Mouse (Mus musculus): ENCODE data around the gene 4921504E06Rik. TPM values are rescaled to one million over a fixed set of nuclear protein-coding genes. Genes with fewer than 3 reads are reported as not detected.

The 4921504E06Rik gene
- polyA plus RNA-seq, 1 experiment from 2014 or later, result 0.48 TPM

- 95% methylated on average over 2 of the region's 2 CpGs for WGBS
Observed at GRCm38 (mm10) chr2:19551396-19551795, 2.3 kb downstream of the 4921504E06Rik start.

GRCm38 (mm10) chr2:19540906-19541305 is 12.8 kb downstream of the 4921504E06Rik start:
- no peaks in the 10 kb centered on the region for H3K4me1 ChIP-seq (replicated peaks)
- WGBS, result 81% methylated on average over 1 of the region's 1 CpGs
- no peak for ATAC-seq (ENCODE audit: low FRiP score)
- H3K36me3 ChIP-seq, result no peaks in the 10 kb centered on the region
- H3K4me2 ChIP-seq, result no peak overlapping the region
- H3K9me3 ChIP-seq, result no peaks in the 10 kb centered on the region
- no peak overlapping the region for H3K4me3 ChIP-seq
- H3K27me3 ChIP-seq, result 0 out of 2 replicates have a peak, but pooled peaks cover 3% of the 10 kb centered on the region
- H3K27ac ChIP-seq, result no peak overlapping the region
- H3K9ac ChIP-seq, result no peak overlapping the region

More at GRCm38 (mm10) chr2:19551396-19551795, 2.3 kb downstream of the 4921504E06Rik start:
- Histone ChIP-seq H3K4me2 (no peak overlapping the region), H3K9me3 (no peaks in the 10 kb centered on the region), H3K27ac (no peak overlapping the region), H3K4me3 (no peak overlapping the region), H3K4me1 (replicated peaks) (peaks cover 12% of the 10 kb centered on the region), H3K36me3 (no peaks in the 10 kb centered on the region), H3K9ac (no peak overlapping the region), H3K27me3 (peaks cover 20% of the 10 kb centered on the region)
- ATAC-seq (ENCODE audit: low FRiP score), result no peak

GRCm38 (mm10) chr2:19529428-19529827 is 24.3 kb downstream of the 4921504E06Rik start:
- Histone ChIP-seq H3K27me3 (no peaks in the 10 kb centered on the region), H3K4me2 (no peak overlapping the region), H3K4me3 (no peak overlapping the region), H3K36me3 (no peaks in the 10 kb centered on the region), H3K9me3 (no peaks in the 10 kb centered on the region), H3K27ac (no peak overlapping the region), H3K9ac (no peak overlapping the region), H3K4me1 (replicated peaks) (no peaks in the 10 kb centered on the region)
- 74% methylated on average over 2 of the region's 2 CpGs for WGBS
- no peak for ATAC-seq (ENCODE audit: low FRiP score)

- H3K27ac ChIP-seq, result no peak overlapping the region
- H3K9me3 ChIP-seq, result no peaks in the 10 kb centered on the region
- H3K4me2 ChIP-seq, result no peak overlapping the region
- 5% methylated on average over 1 of the region's 1 CpGs for WGBS
- no peaks in the 10 kb centered on the region for H3K4me1 ChIP-seq (replicated peaks)
- no peaks in the 10 kb centered on the region for H3K36me3 ChIP-seq
- no peak overlapping the region for H3K9ac ChIP-seq
- no peak overlapping the region for H3K4me3 ChIP-seq
- no peaks in the 10 kb centered on the region for H3K27me3 ChIP-seq
- ATAC-seq (ENCODE audit: low FRiP score), result no peak
Observed at GRCm38 (mm10) chr2:19528797-19529196, 24.9 kb downstream of the 4921504E06Rik start.

- Histone ChIP-seq H3K9me3 (no peaks in the 10 kb centered on the region), H3K4me3 (no peak overlapping the region), H3K4me2 (no peak overlapping the region), H3K36me3 (no peaks in the 10 kb centered on the region), H3K9ac (no peak overlapping the region), H3K4me1 (replicated peaks) (no peaks in the 10 kb centered on the region), H3K27me3 (peaks cover 18% of the 10 kb centered on the region), H3K27ac (no peak overlapping the region)
- WGBS, result 90% methylated on average over 5 of the region's 5 CpGs
- ATAC-seq (ENCODE audit: low FRiP score), result no peak
Observed at GRCm38 (mm10) chr2:19524071-19524470, 29.6 kb downstream of the 4921504E06Rik start.

GRCm38 (mm10) chr2:19521662-19522061 is 32.1 kb downstream of the 4921504E06Rik start:
- ATAC-seq (ENCODE audit: low FRiP score), result no peak
- no peaks in the 10 kb centered on the region for H3K36me3 ChIP-seq
- H3K27me3 ChIP-seq, result peaks cover 23% of the 10 kb centered on the region
- 41% methylated on average over 7 of the region's 7 CpGs for WGBS
- no peak overlapping the region for H3K4me2 ChIP-seq
- H3K4me3 ChIP-seq, result no peak overlapping the region
- H3K9me3 ChIP-seq, result no peaks in the 10 kb centered on the region
- H3K9ac ChIP-seq, result no peak overlapping the region
- peaks cover 4% of the 10 kb centered on the region for H3K4me1 ChIP-seq (replicated peaks)
- H3K27ac ChIP-seq, result no peak overlapping the region

- no peak for ATAC-seq (ENCODE audit: low FRiP score)
- Histone ChIP-seq H3K27me3 (peaks cover 23% of the 10 kb centered on the region), H3K4me1 (replicated peaks) (peaks cover 4% of the 10 kb centered on the region), H3K9ac (no peak overlapping the region), H3K27ac (no peak overlapping the region), H3K4me2 (no peak overlapping the region), H3K4me3 (no peak overlapping the region), H3K9me3 (no peaks in the 10 kb centered on the region), H3K36me3 (no peaks in the 10 kb centered on the region)
- 83% methylated on average over 2 of the region's 2 CpGs for WGBS
Observed at GRCm38 (mm10) chr2:19520617-19521016, 33.1 kb downstream of the 4921504E06Rik start.

- H3K27ac ChIP-seq, result no peak overlapping the region
- H3K4me3 ChIP-seq, result no peak overlapping the region
- H3K27me3 ChIP-seq, result peaks cover 24% of the 10 kb centered on the region
- H3K9me3 ChIP-seq, result no peaks in the 10 kb centered on the region
- H3K4me2 ChIP-seq, result 0 out of 2 replicates have a peak overlapping the region, but pooled peaks have one; percentile 22
- H3K9ac ChIP-seq, result no peak overlapping the region
- peaks cover 4% of the 10 kb centered on the region for H3K4me1 ChIP-seq (replicated peaks)
- 5% methylated on average over 7 of the region's 7 CpGs for WGBS
- ATAC-seq (ENCODE audit: low FRiP score), result peak; percentile 73; the same call in 1 of the 2 replicates
- no peaks in the 10 kb centered on the region for H3K36me3 ChIP-seq
Observed at GRCm38 (mm10) chr2:19519768-19520167, 33.9 kb downstream of the 4921504E06Rik start.

GRCm38 (mm10) chr2:19517952-19518351 is 35.8 kb downstream of the 4921504E06Rik start:
- Histone ChIP-seq H3K36me3 (no peaks in the 10 kb centered on the region), H3K9ac (peak overlapping the region; percentile 26; the same call in 1 of the 2 replicates), H3K27ac (no peak overlapping the region), H3K4me2 (peak overlapping the region; percentile 49), H3K4me3 (peak overlapping the region; percentile 18; the same call in 1 of the 2 replicates), H3K4me1 (replicated peaks) (peaks cover 4% of the 10 kb centered on the region), H3K9me3 (no peaks in the 10 kb centered on the region), H3K27me3 (peaks cover 34% of the 10 kb centered on the region)
- 19% methylated on average over 13 of the region's 13 CpGs for WGBS
- peak; percentile 73 for ATAC-seq (ENCODE audit: low FRiP score)

GRCm38 (mm10) chr2:19512381-19512780 is 41.3 kb downstream of the 4921504E06Rik start:
- no peak for ATAC-seq (ENCODE audit: low FRiP score)
- no peaks in the 10 kb centered on the region for H3K36me3 ChIP-seq
- WGBS, result 72% methylated on average over 5 of the region's 5 CpGs
- H3K4me3 ChIP-seq, result no peak overlapping the region
- H3K9me3 ChIP-seq, result no peaks in the 10 kb centered on the region
- H3K4me2 ChIP-seq, result no peak overlapping the region
- H3K9ac ChIP-seq, result no peak overlapping the region
- H3K27me3 ChIP-seq, result peaks cover 11% of the 10 kb centered on the region
- no peaks in the 10 kb centered on the region for H3K4me1 ChIP-seq (replicated peaks)
- H3K27ac ChIP-seq, result no peak overlapping the region

- Histone ChIP-seq H3K4me3 (no peak overlapping the region), H3K9ac (no peak overlapping the region), H3K27me3 (peaks cover 11% of the 10 kb centered on the region), H3K27ac (no peak overlapping the region), H3K4me1 (replicated peaks) (no peaks in the 10 kb centered on the region), H3K9me3 (no peaks in the 10 kb centered on the region), H3K36me3 (no peaks in the 10 kb centered on the region), H3K4me2 (no peak overlapping the region)
- ATAC-seq (ENCODE audit: low FRiP score), result 0 out of 2 replicates have a peak, but pooled peaks have one; percentile 28
- 43% methylated on average over 5 of the region's 5 CpGs for WGBS
Observed at GRCm38 (mm10) chr2:19511032-19511431, 42.7 kb downstream of the 4921504E06Rik start.

- no peak for ATAC-seq (ENCODE audit: low FRiP score)
- no peak overlapping the region for H3K27ac ChIP-seq
- H3K27me3 ChIP-seq, result no peaks in the 10 kb centered on the region
- H3K4me1 ChIP-seq (replicated peaks), result no peaks in the 10 kb centered on the region
- WGBS, result 96% methylated on average over 1 of the region's 1 CpGs
- H3K4me3 ChIP-seq, result no peak overlapping the region
- no peak overlapping the region for H3K4me2 ChIP-seq
- H3K36me3 ChIP-seq, result no peaks in the 10 kb centered on the region
- H3K9me3 ChIP-seq, result no peaks in the 10 kb centered on the region
- H3K9ac ChIP-seq, result no peak overlapping the region
Observed at GRCm38 (mm10) chr2:19505744-19506143, 48.0 kb downstream of the 4921504E06Rik start.

GRCm38 (mm10) chr2:19490262-19490661 is 63.5 kb downstream of the 4921504E06Rik start:
- H3K27me3 ChIP-seq, result no peaks in the 10 kb centered on the region
- WGBS, result 88% methylated on average over 3 of the region's 3 CpGs
- H3K9me3 ChIP-seq, result no peaks in the 10 kb centered on the region
- H3K9ac ChIP-seq, result no peak overlapping the region
- no peaks in the 10 kb centered on the region for H3K36me3 ChIP-seq
- H3K27ac ChIP-seq, result no peak overlapping the region
- H3K4me1 ChIP-seq (replicated peaks), result no peaks in the 10 kb centered on the region
- H3K4me2 ChIP-seq, result no peak overlapping the region
- H3K4me3 ChIP-seq, result no peak overlapping the region
- ATAC-seq (ENCODE audit: low FRiP score), result no peak
